Mouse (Mus musculus) ES-E14 (cell line): Measurements from ENCODE around the gene Ldb2.

ENCODE experiments used
- ZC3H11A ChIP-seq: IDR thresholded peaks from 2 replicates; pipeline ENCODE4 v1.6.1; 2012; ENCODE audit warnings: low read depth, mild to moderate bottlenecking, inconsistent platforms, low read length, borderline replicate concordance
- ZNF384 ChIP-seq: IDR thresholded peaks from 2 replicates; pipeline ENCODE4 v1.6.1; 2012; ENCODE audit warnings: low read depth, low read length, inconsistent platforms

GRCm38 (mm10) chr5:44714508-44714907 lies 85.0 kb downstream of the Ldb2 start:
- TF ChIP-seq ZNF384 (no peak), ZC3H11A (no peak)
